Mouse (Mus musculus): ENCODE data around the gene Atg5.
A peak's percentile ranks its signal among the peaks of the same experiment; 100 is the strongest.

The Atg5 gene

DNA sequence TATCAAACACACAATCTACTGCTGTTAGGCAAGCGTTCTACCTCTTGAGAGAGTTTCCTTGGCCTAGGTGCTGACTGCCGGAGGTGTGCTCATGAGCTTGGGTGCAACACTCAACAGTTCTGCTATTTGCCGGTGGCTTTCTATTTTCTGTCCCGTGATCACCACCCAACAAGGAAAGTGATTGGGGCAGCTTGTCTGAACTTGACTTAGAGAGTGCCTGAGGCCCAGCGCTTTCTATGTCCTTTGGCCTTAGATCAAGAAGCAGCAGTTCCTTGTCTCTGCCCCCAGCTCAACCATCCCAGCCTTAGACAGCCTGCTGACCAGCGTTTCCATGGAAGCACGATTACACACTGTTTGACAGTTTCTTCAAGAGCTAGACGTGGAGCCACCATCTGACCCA is 124.7 kb downstream of the Atg5 start:
- peak; percentile 30 to 39 for DNase-seq

DNA sequence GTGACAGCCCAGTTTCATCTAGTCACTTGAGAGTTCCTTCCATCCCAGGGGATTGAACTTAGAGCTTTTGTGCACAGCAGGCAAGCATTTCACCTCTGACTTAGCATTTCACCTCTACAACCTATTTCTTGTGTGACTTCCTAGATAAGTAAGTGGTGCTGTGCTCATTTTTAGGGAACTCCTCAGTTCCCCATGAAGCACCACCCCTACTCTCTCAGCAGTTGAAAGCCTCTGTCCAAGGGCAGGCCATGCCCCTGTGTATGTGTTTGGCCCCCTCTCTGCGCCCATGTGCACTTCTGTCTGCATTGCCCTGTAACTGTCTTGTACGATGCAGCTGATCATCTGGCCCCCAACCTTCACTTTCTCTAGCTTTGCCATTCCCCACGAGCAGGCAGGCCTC is 132.0 kb downstream of the Atg5 start:
- DNase-seq: no peak

DNA sequence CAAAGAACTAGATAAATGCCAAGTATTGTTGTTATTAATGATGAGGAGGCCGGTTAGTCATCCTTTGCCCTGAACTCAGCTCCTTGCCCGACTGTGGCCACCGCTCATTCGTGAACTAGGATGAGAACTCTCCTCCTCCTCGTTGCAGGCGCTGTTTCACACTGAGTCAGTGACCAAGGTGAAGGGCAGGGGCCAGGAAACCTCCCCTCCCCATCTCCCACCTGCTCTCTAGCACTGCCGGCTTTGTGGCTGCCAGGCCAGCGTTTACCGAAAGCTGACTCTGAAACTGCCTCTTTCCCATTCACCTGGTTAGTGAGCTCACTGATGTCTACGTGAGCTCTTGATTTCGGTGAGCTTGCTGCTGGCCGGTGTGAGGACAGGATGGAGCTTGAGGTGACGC is 132.4 kb downstream of the Atg5 start:
- no peak for DNase-seq

DNA sequence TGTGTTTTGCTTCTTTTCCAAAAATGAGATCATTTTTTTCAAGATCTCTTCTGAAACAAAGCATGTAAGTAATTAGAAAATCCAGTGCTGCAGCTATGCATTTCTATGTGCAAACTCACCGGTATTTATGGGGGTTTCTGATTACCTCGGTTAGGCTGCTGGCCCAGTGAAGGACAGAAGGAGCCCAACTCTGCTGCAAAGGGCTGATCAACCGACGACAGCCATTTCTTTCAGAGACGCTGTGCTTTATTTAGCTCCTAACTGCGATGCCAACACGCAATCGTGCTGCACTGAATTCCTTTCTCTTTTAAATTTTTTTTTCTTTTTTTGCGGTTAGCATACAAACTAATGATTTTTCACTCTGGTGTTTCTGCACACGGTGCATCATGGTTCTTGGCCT is 133.4 kb downstream of the Atg5 start:
- no peak for DNase-seq

DNA sequence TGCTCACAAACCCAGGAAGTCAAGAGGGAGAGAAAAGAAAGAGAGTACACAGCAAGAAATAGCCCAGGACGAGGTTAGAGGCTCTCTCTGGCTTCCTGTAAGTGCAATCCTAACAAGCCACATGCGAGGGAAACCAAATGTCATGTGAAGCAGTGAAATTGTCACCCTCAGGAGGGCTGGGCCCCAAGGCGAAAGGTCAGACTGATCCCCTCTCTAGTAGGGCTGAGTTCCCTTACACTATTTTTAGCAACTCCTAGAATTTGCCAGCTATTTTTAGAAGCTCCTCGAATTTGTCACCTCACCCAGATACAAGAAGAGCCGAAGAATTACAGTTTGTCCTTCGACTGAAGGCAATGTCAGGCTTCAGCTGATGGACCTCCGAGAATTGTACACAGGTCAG is 135.3 kb downstream of the Atg5 start:
- DNase-seq: no peak

DNA sequence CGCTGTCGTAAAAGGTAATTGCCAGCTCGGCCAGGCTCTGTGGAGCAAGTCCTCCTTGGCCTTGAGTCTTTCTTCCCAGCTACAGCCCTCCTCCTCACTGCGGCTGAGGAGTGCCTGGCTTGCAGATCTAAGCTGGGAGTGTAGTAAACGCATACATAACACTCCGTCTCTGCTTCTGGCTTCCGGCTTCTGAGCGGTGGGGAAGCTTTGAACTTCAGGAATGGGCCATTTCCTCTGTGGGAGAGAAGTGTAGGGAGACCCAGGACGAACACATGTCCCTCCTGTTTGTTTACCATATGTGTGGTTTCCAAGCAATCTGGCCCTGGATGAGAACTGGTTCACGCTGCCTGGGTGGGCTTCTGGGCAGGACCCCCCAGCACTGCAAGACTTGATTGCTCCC is 140.9 kb downstream of the Atg5 start:
- no peak for DNase-seq

DNA sequence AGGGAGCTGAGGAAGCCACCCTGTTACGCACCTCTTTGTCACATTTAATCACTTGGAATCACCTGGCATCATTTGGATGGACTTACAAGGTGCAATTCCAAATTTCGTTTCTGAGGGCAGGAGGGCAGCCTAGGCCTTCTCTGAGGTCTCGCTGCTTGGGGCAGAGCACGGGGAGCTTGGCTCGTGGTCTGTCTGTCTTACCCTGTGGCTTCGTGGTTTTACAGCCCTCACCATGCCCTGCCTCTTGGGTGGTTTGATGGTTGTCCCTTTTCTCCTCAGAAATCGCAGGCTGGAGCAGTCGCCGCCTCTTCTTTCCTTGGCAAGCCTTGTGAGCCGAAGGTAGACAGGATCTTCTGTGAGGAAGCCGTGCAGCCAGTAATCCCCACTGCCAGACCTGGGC is 141.8 kb downstream of the Atg5 start:
- no peak for DNase-seq
